Mouse (Mus musculus): ENCODE results near the gene Vmn1r74. TPM values are rescaled to one million over a fixed set of nuclear protein-coding genes. Genes with fewer than 3 reads are reported as not detected.

The Vmn1r74 gene
- polyA plus RNA-seq (2012) = not detected in 2 replicates

- no peak for TF ChIP-seq GATA1 (IDR thresholded peaks at IDR 0.05; ENCODE audit: low read length)
Measured at GRCm38 (mm10) chr7:11833680-11834079, at the start of gene Vmn1r74. TSS of gene Vmn1r74 (plus strand) at chr7:11833980.

- TF ChIP-seq GATA1 (IDR thresholded peaks at IDR 0.05; ENCODE audit: low read length) = no peak
Measured at GRCm38 (mm10) chr7:11813751-11814150, 20.0 kb upstream of the Vmn1r74 start.

- TF ChIP-seq GATA1 (IDR thresholded peaks at IDR 0.05; ENCODE audit: low read length) = no peak
Measured at GRCm38 (mm10) chr7:11822166-11822565, 11.6 kb upstream of the Vmn1r74 start.

- no peak for TF ChIP-seq GATA1 (IDR thresholded peaks at IDR 0.05; ENCODE audit: low read length)
Measured at GRCm38 (mm10) chr7:11874330-11874729, 40.5 kb downstream of the Vmn1r74 start, which contains the start of gene Vmn1r75. TSS of gene Vmn1r75 (plus strand) at chr7:11874630.

Other genes starting within 250 kb of the Vmn1r74 start
- gene Zscan4-ps3, start 224.7 kb upstream of the Vmn1r74 start, polyA plus RNA-seq (2012) = not detected in 2 replicates
- gene Vmn1r72, start 153.8 kb upstream of the Vmn1r74 start, polyA plus RNA-seq (2012) = not detected in 2 replicates
- gene Vmn1r73, start 103.7 kb upstream of the Vmn1r74 start, polyA plus RNA-seq (2012) = not detected in 2 replicates
- gene Vmn1r75, start 40.6 kb downstream of the Vmn1r74 start, polyA plus RNA-seq (2012) = not detected in 2 replicates
- not detected in 2 replicates for gene Vmn1r76, start 104.2 kb downstream of the Vmn1r74 start, polyA plus RNA-seq (2012)
- gene Vmn1r77, start 202.8 kb downstream of the Vmn1r74 start, polyA plus RNA-seq (2012) = not detected in 2 replicates

Data from G1E-ER4 (cell line).